Mouse (Mus musculus): ENCODE results near the gene Slc25a21.

- TF ChIP-seq CTCF (IDR thresholded peaks at IDR 0.05; ENCODE audit: extremely low read depth, insufficient read length, insufficient replicate concordance, low read depth, low read length) (no peak), POLR2A (IDR thresholded peaks at IDR 0.05; ENCODE audit: low read depth, low read length) (no peak)
Measured at GRCm38 (mm10) chr12:57137809-57138208, 59.5 kb downstream of the Slc25a21 start.
